Mouse (Mus musculus) adrenal gland, adult (tissue): Measurements from ENCODE around the gene Letm1.

Experiments used
- DNase-seq, 2 experiments: peaks; one replicate each; pipeline ENCODE4 v3.0.0; 2022 to 2023; ENCODE audit warnings: low spot score in 1 of 2; ENCODE audit not compliant: inconsistent age in 2 of 2

Gene Letm1

GRCm38 (mm10) chr5:33709037-33709436 lies 73.6 kb downstream of the Letm1 start:
- DNase-seq: no peak

DNA sequence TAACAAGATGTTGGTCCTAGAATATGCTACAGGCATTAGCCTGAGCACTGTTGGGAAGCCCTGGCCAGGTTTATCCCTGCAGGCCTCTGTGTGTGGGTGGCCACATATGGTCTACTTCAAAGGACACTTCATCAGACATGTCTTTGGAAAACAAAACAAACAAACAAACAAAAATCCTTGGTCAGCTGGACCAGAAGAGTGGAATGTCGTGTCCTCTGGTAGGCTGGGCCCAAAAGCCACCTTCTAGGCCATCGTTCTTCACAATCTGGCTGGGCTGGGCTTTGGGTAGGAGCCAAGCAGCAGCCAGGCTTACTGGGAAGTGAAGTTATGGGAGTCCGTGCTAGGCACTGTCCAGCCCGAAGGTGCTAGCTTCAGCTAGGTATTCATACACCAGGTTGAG lies 75.5 kb downstream of the Letm1 start:
- DNase-seq: no peak

DNA sequence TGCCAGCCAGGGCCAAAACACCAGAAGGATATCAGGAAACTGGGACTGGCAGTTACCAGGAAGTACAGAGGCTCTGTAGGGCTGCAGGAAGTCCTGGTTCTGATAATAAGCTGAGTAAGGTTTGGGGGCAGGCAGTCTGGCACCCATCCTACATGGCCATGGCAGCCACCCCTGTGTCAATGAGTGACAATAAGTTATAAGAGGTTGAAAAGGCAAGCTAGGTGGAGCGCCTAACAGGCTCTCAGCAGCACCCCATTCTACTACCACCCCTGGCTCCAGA lies 76.3 kb downstream of the Letm1 start:
- DNase-seq: no peak

DNA sequence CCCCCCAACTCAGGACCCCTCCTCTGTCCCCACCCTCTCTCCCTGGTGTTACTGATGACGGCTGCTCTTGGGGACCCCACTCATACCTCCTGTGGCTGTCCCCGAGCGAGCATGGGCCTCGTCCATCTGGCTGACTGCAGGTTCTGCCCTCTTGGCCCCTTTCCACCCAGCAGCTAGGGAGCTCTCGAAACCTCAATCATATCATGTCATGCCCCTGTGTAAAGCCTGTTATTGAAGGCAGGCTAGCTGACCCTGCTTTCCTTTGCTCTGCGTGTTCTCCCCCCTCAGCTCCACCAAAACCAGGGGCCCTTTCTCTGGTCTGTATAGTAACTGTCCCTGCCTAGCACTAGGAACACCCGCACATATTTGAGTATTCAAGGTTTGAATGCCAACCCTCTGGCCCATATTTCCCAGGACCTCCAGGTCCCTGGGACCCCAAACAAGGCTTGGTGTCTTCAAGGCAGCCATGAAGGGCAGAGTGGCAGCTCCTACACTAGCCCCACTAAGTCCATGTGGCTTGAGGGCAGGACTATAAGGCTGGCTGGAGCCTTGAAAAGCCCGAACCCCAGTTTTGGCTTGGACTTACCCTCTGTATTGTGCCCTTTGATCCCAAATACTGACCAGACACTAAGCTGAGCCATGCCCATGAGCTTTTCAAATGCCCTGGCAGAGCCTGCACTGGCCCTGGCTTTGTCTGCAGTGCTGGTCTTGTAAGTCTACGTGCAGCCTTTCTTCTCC lies 76.8 kb downstream of the Letm1 start:
- no peak for DNase-seq

- DNase-seq: no peak
Observed at GRCm38 (mm10) chr5:33704945-33705611, 77.5 kb downstream of the Letm1 start.

DNA sequence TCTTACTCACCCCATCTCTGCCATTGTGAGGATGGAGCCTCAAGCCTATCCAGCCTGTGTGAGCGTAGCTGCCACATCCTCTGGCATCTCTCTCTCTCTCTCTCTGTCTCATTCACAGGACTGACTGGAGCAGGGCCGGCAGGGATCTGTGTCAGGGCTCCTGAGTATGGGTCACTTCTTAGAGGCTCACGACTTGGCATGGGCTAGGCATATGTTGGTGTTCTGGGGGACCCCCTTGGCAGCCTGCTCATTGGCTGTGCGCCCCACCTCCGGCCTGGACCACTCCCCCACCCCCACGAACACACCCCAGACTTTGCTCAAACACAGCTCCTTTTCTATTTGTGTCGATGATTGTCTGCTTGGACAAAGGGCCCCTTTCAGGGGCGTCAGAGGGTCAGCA lies 78.6 kb downstream of the Letm1 start:
- DNase-seq: no peak

DNA sequence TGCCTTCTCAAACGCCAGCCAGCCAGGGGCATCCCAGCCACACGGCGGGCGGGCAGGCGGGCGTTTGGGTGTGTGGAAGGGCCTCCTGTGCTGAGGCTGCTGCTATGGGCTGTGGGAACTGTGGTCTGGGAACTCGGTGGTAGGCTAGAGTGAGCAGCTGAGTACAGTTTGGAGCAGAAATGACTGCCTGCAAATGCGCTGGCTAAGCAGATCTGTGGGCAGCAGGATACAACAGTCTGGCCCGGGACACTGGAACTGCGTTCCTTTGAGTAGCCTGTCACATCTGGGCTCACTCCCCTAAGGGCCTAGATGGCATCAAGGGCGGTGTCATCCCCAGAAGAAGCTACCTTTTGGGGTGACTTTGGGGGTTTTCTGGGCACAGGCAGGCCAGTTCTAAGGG lies 80.8 kb downstream of the Letm1 start:
- DNase-seq: no peak

- DNase-seq: peak in 1 of 2 experiments; percentile 69
Observed at GRCm38 (mm10) chr5:33700010-33700409, 82.6 kb downstream of the Letm1 start.

DNA sequence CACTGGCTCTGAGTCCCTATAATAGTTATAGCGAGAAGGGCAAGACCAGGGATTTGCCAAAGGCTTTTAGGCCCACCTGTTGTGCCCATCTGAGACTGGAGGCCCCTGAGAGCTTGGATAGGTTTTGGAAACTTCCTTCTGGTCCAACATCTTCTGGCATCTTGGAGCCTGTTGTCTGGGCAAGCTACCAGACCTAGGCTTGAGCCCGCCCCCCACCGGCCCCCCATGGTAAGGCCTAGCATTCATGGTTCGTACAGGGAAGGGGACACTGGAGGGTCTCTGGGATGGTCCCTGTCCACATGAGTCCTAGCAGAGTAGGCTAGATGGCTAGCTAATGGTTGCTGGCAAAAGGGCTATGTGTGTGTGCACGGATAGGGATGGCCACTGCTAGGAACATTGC lies 83.9 kb downstream of the Letm1 start:
- no peak for DNase-seq

DNA sequence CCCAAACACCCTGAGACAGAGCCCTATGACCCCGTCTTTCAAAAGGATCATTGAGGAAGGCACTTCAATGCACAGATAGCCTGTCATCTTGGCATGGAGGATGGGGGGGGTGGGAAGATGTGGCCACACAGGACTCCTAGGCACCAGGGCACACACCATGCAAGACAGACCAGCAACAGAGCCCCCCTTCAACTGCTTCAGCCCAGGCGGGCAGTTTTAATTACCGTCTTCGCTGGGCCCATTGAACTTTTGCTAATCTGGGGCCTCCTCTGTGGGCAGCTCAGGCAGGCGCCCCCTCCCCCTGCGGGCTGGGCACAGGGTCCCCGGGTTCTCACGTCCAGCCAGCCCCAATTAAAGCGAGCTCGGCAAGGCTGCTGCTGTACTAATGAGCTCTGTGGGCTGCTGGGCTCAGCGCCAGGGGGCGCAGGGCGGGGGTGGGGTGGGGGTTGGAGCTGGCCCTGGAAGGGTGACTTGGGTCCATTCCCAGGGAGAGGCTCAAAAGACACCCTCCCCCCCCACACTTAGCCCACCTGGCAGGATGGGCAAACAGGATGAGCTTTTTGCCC lies 84.6 kb downstream of the Letm1 start:
- no peak for DNase-seq

- no peak for DNase-seq
Observed at GRCm38 (mm10) chr5:33697534-33697933, 85.1 kb downstream of the Letm1 start.

- DNase-seq: no peak
Observed at GRCm38 (mm10) chr5:33696430-33696829, 86.2 kb downstream of the Letm1 start.

- DNase-seq: no peak
Observed at GRCm38 (mm10) chr5:33695718-33696121, 86.9 kb downstream of the Letm1 start.

DNA sequence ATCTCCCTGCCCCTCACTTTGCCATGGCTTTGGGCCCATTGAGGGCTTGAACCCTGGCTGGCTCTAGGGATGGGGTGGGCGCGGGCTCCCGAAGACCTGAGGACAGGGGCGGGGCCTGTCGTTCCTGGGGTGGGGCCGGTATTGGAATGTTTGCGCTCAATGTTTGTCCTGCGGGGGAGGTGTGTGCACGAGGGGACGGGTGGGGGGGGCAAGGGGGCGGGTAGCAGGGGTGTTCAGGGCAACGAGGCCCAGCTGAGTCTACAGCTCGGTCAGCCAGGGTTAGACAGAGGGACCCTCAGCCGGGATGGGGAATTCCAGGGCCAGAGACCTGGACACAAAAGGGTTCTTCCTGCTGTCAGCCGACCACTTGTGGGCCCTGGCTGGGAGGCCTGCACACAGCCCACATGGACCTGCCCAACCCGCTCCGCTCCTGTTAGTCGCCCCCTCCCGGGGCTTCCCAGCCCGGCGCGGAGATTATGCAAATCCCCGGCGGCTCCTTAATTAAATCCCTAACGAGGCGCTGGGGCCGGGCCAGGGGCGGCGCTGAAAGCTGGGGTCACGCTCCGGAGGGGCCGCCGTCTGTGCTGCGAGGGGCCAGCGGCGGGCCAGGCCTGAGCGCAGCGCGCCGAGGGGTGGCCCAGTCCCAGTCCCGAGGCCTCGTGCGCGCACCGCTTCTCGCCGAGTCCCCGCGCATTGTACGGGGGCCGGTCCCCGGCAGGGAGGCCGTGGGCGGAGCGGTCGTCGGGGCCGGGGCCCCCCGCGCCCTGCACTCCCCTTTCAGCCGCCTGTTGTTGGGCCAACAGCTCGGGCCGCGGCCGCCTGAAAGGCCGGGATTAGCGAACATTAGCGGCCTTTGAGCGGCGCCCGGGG lies 87.5 kb downstream of the Letm1 start:
- DNase-seq: peak; percentile 23 to 60

DNA sequence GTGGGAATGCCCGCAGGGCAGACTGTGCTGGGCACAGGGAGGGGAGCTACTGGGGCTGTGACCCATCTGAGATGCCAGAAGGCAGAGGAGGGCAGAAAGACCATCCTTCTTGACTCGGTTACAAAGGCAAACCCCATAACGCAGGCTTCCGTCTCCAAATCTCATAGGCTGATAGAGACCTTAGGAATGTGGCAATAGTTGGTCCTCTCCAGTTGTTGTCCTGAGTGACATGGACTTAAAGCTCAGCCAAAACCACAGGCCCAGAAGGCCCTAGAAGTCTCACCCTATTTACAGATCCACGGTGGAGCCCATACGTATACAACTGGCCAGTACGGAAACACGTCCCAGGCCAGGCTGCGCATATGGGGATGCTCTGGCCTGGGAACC lies 88.2 kb downstream of the Letm1 start:
- DNase-seq: no peak

GRCm38 (mm10) chr5:33692393-33692792 lies 90.2 kb downstream of the Letm1 start:
- no peak for DNase-seq

DNA sequence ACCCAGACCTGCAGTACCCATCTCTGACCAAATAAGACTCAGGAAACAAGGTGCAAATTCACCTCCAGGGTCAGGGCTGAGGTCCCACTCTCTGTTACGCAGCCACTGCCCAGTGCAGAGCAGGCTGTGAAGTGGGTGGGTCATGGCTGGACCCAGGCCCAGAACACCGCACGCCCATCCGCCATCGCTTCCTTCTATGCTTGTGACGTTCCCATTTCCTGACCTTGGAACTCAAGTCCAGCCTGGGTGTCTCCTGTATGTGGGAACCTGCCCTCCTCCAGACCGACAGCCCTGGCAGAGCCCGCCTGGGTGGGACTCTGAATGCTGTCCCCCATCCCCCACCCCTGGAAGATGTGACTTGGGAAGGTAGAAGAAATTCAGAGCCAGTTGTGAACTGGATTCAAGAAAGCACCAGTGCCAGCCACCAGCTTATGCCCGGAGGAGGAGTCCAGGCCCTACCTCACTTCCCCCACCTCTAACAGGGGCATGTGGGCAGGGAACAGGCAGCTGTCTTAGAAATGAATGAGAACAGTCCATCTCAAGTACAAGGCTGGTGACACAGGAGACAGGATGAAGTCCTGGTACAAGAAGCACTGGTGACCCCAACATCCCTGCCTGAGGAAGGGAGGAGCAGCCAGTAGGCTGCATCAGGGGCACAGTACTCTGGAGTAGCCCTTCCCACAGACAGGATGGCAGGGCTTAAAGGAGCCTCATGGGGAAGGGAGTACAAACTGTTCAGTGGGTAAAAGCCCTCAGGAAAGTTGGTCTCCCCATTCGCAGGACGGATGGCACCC lies 92.6 kb downstream of the Letm1 start:
- DNase-seq: peak in 1 of 2 experiments; percentile 47
